Mouse (Mus musculus) testis, adult 2 months (tissue): ENCODE results near the gene Xpot. TPM values are rescaled to one million over a fixed set of nuclear protein-coding genes. Genes with fewer than 3 reads are reported as not detected.

Experiments used
- H3K27ac ChIP-seq: fragments of 200-500 bp; 2 replicates; pipeline ENCODE4 v1.5.1; 2012; ENCODE audit warnings: low read depth, low read length; ENCODE audit not compliant: control insufficient read depth, insufficient read depth
- H3K27me3 ChIP-seq: fragments of 200-500 bp; 2 replicates; pipeline ENCODE4 v1.6.1; 2012; ENCODE audit warnings: mild to moderate bottlenecking, low read length, moderate library complexity; ENCODE audit not compliant: control insufficient read depth, insufficient read depth
- H3K36me3 ChIP-seq: fragments of 200-500 bp; 2 replicates; pipeline ENCODE4 v1.6.1; 2012; ENCODE audit warnings: mild to moderate bottlenecking, low read length; ENCODE audit not compliant: control insufficient read depth, insufficient read depth
- H3K4me1 ChIP-seq: fragments of 200-500 bp; 2 replicates; pipeline ENCODE4 v1.6.1; 2012; ENCODE audit warnings: low read length; ENCODE audit not compliant: control insufficient read depth, insufficient read depth
- H3K4me3 ChIP-seq: fragments of 200-500 bp; 2 replicates; pipeline ENCODE4 v1.5.1; 2012; ENCODE audit warnings: low read depth, mild to moderate bottlenecking, low read length, moderate library complexity, mixed read lengths; ENCODE audit not compliant: control insufficient read depth
- CTCF ChIP-seq: fragments of 200-500 bp; IDR thresholded peaks from 2 replicates; pipeline ENCODE4 v1.5.1; 2012; ENCODE audit warnings: low read depth, mild to moderate bottlenecking, inconsistent platforms, low read length, moderate library complexity; ENCODE audit not compliant: control insufficient read depth, insufficient read depth, insufficient replicate concordance
- POLR2A ChIP-seq: fragments of 200-500 bp; IDR thresholded peaks from 2 replicates; pipeline ENCODE4 v1.6.1; 2012; ENCODE audit warnings: low read depth, mild to moderate bottlenecking, inconsistent platforms, low read length, moderate library complexity; ENCODE audit not compliant: control insufficient read depth
- polyA plus RNA-seq: library from polyadenylated mRNA; depleted of rRNA; stranded (reverse); fragments of >200 nt; gene quantifications from 2 replicates; pipeline ENCODE4 v1.2.3, GENCODE M21; 2012; rRNA removed

Gene Xpot
- polyA plus RNA-seq, 1 experiment = 42.4 TPM

DNA sequence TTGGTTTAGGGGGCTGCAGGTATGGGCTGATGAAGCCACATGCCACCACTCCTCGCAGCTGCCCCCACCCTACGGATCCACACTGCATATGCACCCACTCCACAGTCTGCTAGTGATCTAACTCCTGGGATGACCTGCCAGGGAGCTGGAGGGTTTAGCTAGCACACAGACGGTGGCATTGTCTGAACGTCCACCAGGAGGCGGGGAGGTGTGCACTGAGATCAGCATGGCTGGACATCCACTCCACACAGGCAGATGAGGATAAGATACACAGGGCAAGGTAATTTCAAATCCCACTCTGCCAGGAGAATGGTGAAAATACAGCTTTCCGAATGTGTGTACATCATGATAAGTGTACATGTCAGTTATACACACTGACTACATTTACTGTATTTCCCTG is 69.9 kb downstream of the Xpot start:
- Histone ChIP-seq H3K27me3 (no peaks in the 10 kb centered on the region), H3K4me1 (no peaks in the 10 kb centered on the region), H3K36me3 (no peaks in the 10 kb centered on the region; the same call in none of the 2 replicates), H3K4me3 (no peak overlapping the region), H3K27ac (no peak overlapping the region)
- TF ChIP-seq CTCF = peak; percentile 22; the same call in 1 of the 2 replicates
- no peak for TF ChIP-seq POLR2A

GRCm38 (mm10) chr10:121550334-121550733 is 75.8 kb downstream of the Xpot start:
- no peaks in the 10 kb centered on the region; the same call in none of the 2 replicates for H3K36me3 ChIP-seq
- no peak overlapping the region for H3K27ac ChIP-seq
- no peaks in the 10 kb centered on the region for H3K4me1 ChIP-seq
- TF ChIP-seq POLR2A (no peak), CTCF (no peak)
- H3K4me3 ChIP-seq = no peak overlapping the region
- no peaks in the 10 kb centered on the region for H3K27me3 ChIP-seq

- no peak for TF ChIP-seq CTCF
- TF ChIP-seq POLR2A = no peak
- H3K27me3 ChIP-seq = no peaks in the 10 kb centered on the region
- no peaks in the 10 kb centered on the region; the same call in 1 of the 2 replicates for H3K36me3 ChIP-seq
- H3K27ac ChIP-seq = no peak overlapping the region
- no peaks in the 10 kb centered on the region for H3K4me1 ChIP-seq
- H3K4me3 ChIP-seq = no peak overlapping the region
These were observed 76.5 kb downstream of the Xpot start for GRCm38 (mm10) chr10:121549670-121550069.

DNA sequence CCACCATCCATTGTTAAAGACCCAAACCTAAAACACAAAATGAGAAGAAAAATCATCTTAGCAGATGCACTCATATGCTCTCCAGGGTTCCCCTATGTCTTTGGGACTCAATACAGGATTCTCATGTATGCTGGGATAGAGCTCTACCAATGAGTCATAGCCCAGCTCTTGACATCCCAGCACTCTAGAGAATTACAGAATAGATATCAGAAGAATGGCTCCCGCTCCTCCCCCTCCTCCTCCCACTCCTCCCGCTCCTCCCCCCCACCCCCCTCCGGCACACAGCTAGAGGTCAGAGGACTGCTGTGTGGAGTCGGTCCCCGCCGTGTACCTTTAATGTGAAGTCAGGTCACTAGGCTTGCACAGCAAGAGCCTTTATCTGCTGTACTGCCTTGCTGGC is 79.0 kb downstream of the Xpot start:
- Histone ChIP-seq H3K4me1 (no peaks in the 10 kb centered on the region; the same call in 1 of the 2 replicates), H3K36me3 (no peaks in the 10 kb centered on the region; the same call in 1 of the 2 replicates), H3K27ac (no peak overlapping the region), H3K4me3 (no peak overlapping the region), H3K27me3 (no peaks in the 10 kb centered on the region)
- TF ChIP-seq CTCF = no peak
- TF ChIP-seq POLR2A = no peak

- H3K4me1 ChIP-seq = no peaks in the 10 kb centered on the region; the same call in 1 of the 2 replicates
- no peak overlapping the region for H3K27ac ChIP-seq
- no peak overlapping the region for H3K4me3 ChIP-seq
- H3K36me3 ChIP-seq = no peaks in the 10 kb centered on the region
- no peak for TF ChIP-seq POLR2A
- no peak for TF ChIP-seq CTCF
- H3K27me3 ChIP-seq = no peaks in the 10 kb centered on the region
These were observed 82.6 kb downstream of the Xpot start for GRCm38 (mm10) chr10:121543577-121543976.

- Histone ChIP-seq H3K4me1 (no peaks in the 10 kb centered on the region; the same call in 1 of the 2 replicates), H3K27ac (no peak overlapping the region), H3K4me3 (no peak overlapping the region), H3K36me3 (no peaks in the 10 kb centered on the region), H3K27me3 (no peaks in the 10 kb centered on the region)
- no peak for TF ChIP-seq POLR2A
- TF ChIP-seq CTCF = no peak
These were observed 84.0 kb downstream of the Xpot start for GRCm38 (mm10) chr10:121542156-121542555.

Other genes with a start within 250 kb of the Xpot start
- 2.0 and 2.1 TPM in 2 replicates for gene Rassf3, start 150.0 kb downstream of the Xpot start, polyA plus RNA-seq
- 6.0 and 7.0 TPM in 2 replicates for gene Tbk1, start 39.5 kb downstream of the Xpot start, polyA plus RNA-seq
- gene D930020B18Rik, start 15.3 kb upstream of the Xpot start, polyA plus RNA-seq = 2.3 and 2.8 TPM in 2 replicates
- 3.0 and 3.3 TPM in 2 replicates for gene BC048403, start 113.6 kb upstream of the Xpot start, polyA plus RNA-seq